Mouse (Mus musculus) MEL (cell line): ENCODE results near the gene Trpm8. TPM values are rescaled to one million over a fixed set of nuclear protein-coding genes. Genes with fewer than 3 reads are reported as not detected.

Experiments
- DNase-seq: peaks from one replicate; pipeline ENCODE4 v3.0.0; 2011; ENCODE audit warnings: low read depth, low spot score
- H3K27ac ChIP-seq: 2 replicates; pipeline ENCODE4 v1.5.1; 2012; ENCODE audit warnings: low read depth, mild to moderate bottlenecking, control low read depth, low read length, moderate library complexity; ENCODE audit not compliant: control insufficient read depth
- H3K27me3 ChIP-seq, 2 experiments: fragments of 150-350 bp in 1 of 2; sonication (generic) in 1 of 2; 2 replicates each; pipeline ENCODE4 v1.6.1; 2012; ENCODE audit warnings: low read length in 2 of 2, mild to moderate bottlenecking in 2 of 2, improper control_type of control experiment in 1 of 2, moderate library complexity in 1 of 2; ENCODE audit not compliant: insufficient read depth in 2 of 2, control insufficient read depth in 1 of 2
- H3K36me3 ChIP-seq, 2 experiments: 2 replicates each; pipeline ENCODE4 v1.6.1; 2012 to 2014; ENCODE audit warnings: low read length in 2 of 2, improper control_type of control experiment in 1 of 2, inconsistent platforms in 1 of 2, mild to moderate bottlenecking in 1 of 2; ENCODE audit not compliant: insufficient read depth in 2 of 2, control insufficient read depth in 1 of 2
- H3K4me1 ChIP-seq, 2 experiments: fragments of 150-350 bp in 1 of 2; sonication (generic) in 1 of 2; 2 replicates each; pipeline ENCODE4 v1.6.1; 2012; ENCODE audit warnings: low read length in 2 of 2, improper control_type of control experiment in 1 of 2, mild to moderate bottlenecking in 1 of 2; ENCODE audit not compliant: insufficient read depth in 2 of 2, control insufficient read depth in 1 of 2
- H3K4me3 ChIP-seq, 2 experiments: fragments of 150-350 bp in 1 of 2; sonication (generic) in 1 of 2; 2 replicates each; pipeline ENCODE4 v1.5.1; 2012; ENCODE audit warnings: low read depth in 2 of 2, low read length in 2 of 2, mild to moderate bottlenecking in 2 of 2, moderate library complexity in 2 of 2, control low read depth in 1 of 2, improper control_type of control experiment in 1 of 2; ENCODE audit not compliant: control insufficient read depth in 1 of 2, insufficient read depth in 1 of 2
- H3K79me2 ChIP-seq: 2 replicates; pipeline ENCODE4 v1.6.1; 2012; ENCODE audit warnings: mild to moderate bottlenecking, low read length, moderate library complexity; ENCODE audit not compliant: control insufficient read depth, poor library complexity, insufficient read depth
- H3K9ac ChIP-seq: 2 replicates; pipeline ENCODE4 v1.6.1; 2012; ENCODE audit warnings: low read depth, mild to moderate bottlenecking, control low read depth, low read length, moderate library complexity; ENCODE audit not compliant: control insufficient read depth, poor library complexity, severe bottlenecking
- H3K9me3 ChIP-seq: fragments of 150-350 bp; sonication (generic); replicated peaks from 2 replicates; pipeline ENCODE4 v1.6.1; 2012; ENCODE audit warnings: mild to moderate bottlenecking, low read length, improper control_type of control experiment, moderate library complexity; ENCODE audit not compliant: insufficient read depth
- BHLHE40 ChIP-seq: IDR thresholded peaks from 2 replicates; pipeline ENCODE4 v1.6.1; 2012; ENCODE audit warnings: low read depth, mild to moderate bottlenecking, inconsistent platforms, low read length, improper control_type of control experiment, borderline replicate concordance
- CHD2 ChIP-seq: IDR thresholded peaks from 2 replicates; pipeline ENCODE4 v1.6.1; 2011; ENCODE audit warnings: low read length, improper control_type of control experiment
- CTCF ChIP-seq, 3 experiments: IDR thresholded peaks in 2 of 3; conservative IDR thresholded peaks in 1 of 3; 2 replicates each; pipeline ENCODE4 v1.5.1; 2011 to 2012; ENCODE audit warnings: low read length in 3 of 3, low read depth in 2 of 3, mild to moderate bottlenecking in 2 of 3, improper control_type of control experiment in 1 of 3, inconsistent platforms in 1 of 3, mixed read lengths in 1 of 3, moderate library complexity in 1 of 3; ENCODE audit not compliant: control insufficient read depth in 1 of 3, insufficient read depth in 1 of 3, poor library complexity in 1 of 3, severe bottlenecking in 1 of 3
- E2F4 ChIP-seq: IDR thresholded peaks from 2 replicates; pipeline ENCODE4 v1.6.1; 2011; ENCODE audit warnings: low read depth, low read length, improper control_type of control experiment, borderline replicate concordance
- ELF1 ChIP-seq: IDR thresholded peaks from 2 replicates; pipeline ENCODE4 v1.6.1; 2014; ENCODE audit warnings: low read depth, mild to moderate bottlenecking, inconsistent platforms, low read length, improper control_type of control experiment, moderate library complexity
- EP300 ChIP-seq, 2 experiments: IDR thresholded peaks; 2 replicates each; pipeline ENCODE4 v1.6.1; 2011; ENCODE audit warnings: improper control_type of control experiment in 2 of 2, low read length in 2 of 2, low read depth in 1 of 2, mild to moderate bottlenecking in 1 of 2
- ETS1 ChIP-seq: IDR thresholded peaks from 2 replicates; pipeline ENCODE4 v1.6.1; 2012; ENCODE audit warnings: low read depth, mild to moderate bottlenecking, inconsistent platforms, low read length, improper control_type of control experiment, moderate library complexity
- GABPA ChIP-seq: IDR thresholded peaks from 2 replicates; pipeline ENCODE4 v1.6.1; 2012; ENCODE audit warnings: low read depth, mild to moderate bottlenecking, inconsistent platforms, low read length, improper control_type of control experiment, moderate library complexity
- GATA1 ChIP-seq: IDR thresholded peaks from 2 replicates; pipeline ENCODE4 v1.6.1; 2011; ENCODE audit warnings: low read depth, low read length, improper control_type of control experiment
- HCFC1 ChIP-seq: IDR thresholded peaks from 2 replicates; pipeline ENCODE4 v1.6.1; 2012; ENCODE audit warnings: low read depth, mild to moderate bottlenecking, inconsistent platforms, low read length, improper control_type of control experiment, moderate library complexity
- KAT2A ChIP-seq: conservative IDR thresholded peaks from 2 replicates; pipeline ENCODE4 v1.6.1; 2012; ENCODE audit warnings: low read depth, low read length, improper control_type of control experiment, inconsistent platforms
- MAFK ChIP-seq: IDR thresholded peaks from 2 replicates; pipeline ENCODE4 v1.6.1; 2011; ENCODE audit warnings: low read depth, mild to moderate bottlenecking, low read length, improper control_type of control experiment, borderline replicate concordance
- MAX ChIP-seq: IDR thresholded peaks from 2 replicates; pipeline ENCODE4 v1.6.1; 2011; ENCODE audit warnings: low read length, improper control_type of control experiment
- MEF2A ChIP-seq: IDR thresholded peaks from 2 replicates; pipeline ENCODE4 v1.6.1; 2014; ENCODE audit warnings: low read depth, mild to moderate bottlenecking, inconsistent platforms, low read length, improper control_type of control experiment; ENCODE audit not compliant: poor library complexity, insufficient replicate concordance, severe bottlenecking; ENCODE audit errors: extremely low read depth
- MXI1 ChIP-seq: IDR thresholded peaks from 2 replicates; pipeline ENCODE4 v1.6.1; 2011; ENCODE audit warnings: mild to moderate bottlenecking, low read depth, low read length, improper control_type of control experiment
- MYB ChIP-seq: IDR thresholded peaks from 2 replicates; pipeline ENCODE4 v1.6.1; 2011; ENCODE audit warnings: mild to moderate bottlenecking, low read depth, low read length, improper control_type of control experiment
- NELFE ChIP-seq: IDR thresholded peaks from 2 replicates; pipeline ENCODE4 v1.6.1; 2011; ENCODE audit warnings: low read depth, low read length, improper control_type of control experiment
- NRF1 ChIP-seq: IDR thresholded peaks from 2 replicates; pipeline ENCODE4 v1.6.1; 2014; ENCODE audit warnings: low read depth, mild to moderate bottlenecking, inconsistent platforms, low read length, improper control_type of control experiment, moderate library complexity; ENCODE audit not compliant: poor library complexity, insufficient read depth, severe bottlenecking
- POLR2A ChIP-seq, 2 experiments: IDR thresholded peaks; 2 replicates each; pipeline ENCODE4 v1.6.1; 2011 to 2012; ENCODE audit warnings: low read length in 2 of 2, mild to moderate bottlenecking in 2 of 2, control low read depth in 1 of 2, improper control_type of control experiment in 1 of 2, low read depth in 1 of 2, moderate library complexity in 1 of 2; ENCODE audit not compliant: control insufficient read depth in 1 of 2, insufficient read depth in 1 of 2, poor library complexity in 1 of 2
- POLR2AphosphoS5 ChIP-seq: IDR thresholded peaks from 2 replicates; pipeline ENCODE4 v1.6.1; 2012; ENCODE audit warnings: low read depth, borderline replicate concordance, mild to moderate bottlenecking, inconsistent platforms, low read length, moderate library complexity, mixed read lengths
- RAD21 ChIP-seq: IDR thresholded peaks from 2 replicates; pipeline ENCODE4 v1.6.1; 2011; ENCODE audit warnings: mild to moderate bottlenecking, low read depth, low read length, improper control_type of control experiment
- RCOR1 ChIP-seq: IDR thresholded peaks from 2 replicates; pipeline ENCODE4 v1.6.1; 2012; ENCODE audit warnings: low read depth, mild to moderate bottlenecking, inconsistent platforms, low read length, improper control_type of control experiment
- SIN3A ChIP-seq: IDR thresholded peaks from 2 replicates; pipeline ENCODE4 v1.6.1; 2012; ENCODE audit warnings: low read length, improper control_type of control experiment, inconsistent platforms
- SMC3 ChIP-seq: IDR thresholded peaks from 2 replicates; pipeline ENCODE4 v1.6.1; 2011; ENCODE audit warnings: low read depth, low read length, improper control_type of control experiment
- TAL1 ChIP-seq: IDR thresholded peaks from 2 replicates; pipeline ENCODE4 v1.6.1; 2012; ENCODE audit warnings: mild to moderate bottlenecking, inconsistent platforms, low read length, moderate library complexity, mixed read lengths
- TBP ChIP-seq: IDR thresholded peaks from 2 replicates; pipeline ENCODE4 v1.8.0; 2011; ENCODE audit warnings: low read depth, low read length, improper control_type of control experiment
- TCF12 ChIP-seq: IDR thresholded peaks from 2 replicates; pipeline ENCODE4 v1.6.1; 2014; ENCODE audit warnings: low read depth, mild to moderate bottlenecking, inconsistent platforms, low read length, improper control_type of control experiment, moderate library complexity
- ZC3H11A ChIP-seq: IDR thresholded peaks from 2 replicates; pipeline ENCODE4 v1.6.1; 2012; ENCODE audit warnings: low read depth, mild to moderate bottlenecking, inconsistent platforms, low read length, improper control_type of control experiment
- ZKSCAN1 ChIP-seq: IDR thresholded peaks from 2 replicates; pipeline ENCODE4 v1.6.1; 2012; ENCODE audit warnings: low read depth, mild to moderate bottlenecking, inconsistent platforms, low read length, improper control_type of control experiment, moderate library complexity
- ZMIZ1 ChIP-seq: IDR thresholded peaks from 2 replicates; pipeline ENCODE4 v1.6.1; 2012; ENCODE audit warnings: low read depth, mild to moderate bottlenecking, inconsistent platforms, low read length, improper control_type of control experiment, moderate library complexity
- polyA plus RNA-seq, 2 experiments: library from polyadenylated mRNA; stranded (reverse) in 1 of 2; unstranded in 1 of 2; fragments of >175 nt in 1 of 2; fragments of >200 nt in 1 of 2; gene quantifications; 2 replicates each; pipeline versions ENCODE4 v1.2.1 to v1.2.4; 2012; ENCODE audit warnings: low replicate concordance in 2 of 2, low read depth in 1 of 2; ENCODE audit not compliant: insufficient read length in 2 of 2, insufficient read depth in 1 of 2, missing spikeins in 1 of 2
- total RNA-seq: library from RNA; depleted of rRNA; stranded (reverse); fragments of 300-350 nt; gene quantifications from 2 replicates; pipeline ENCODE4 v1.2.3, GENCODE M21; 2012

Gene Trpm8
- total and polyA plus RNA-seq, 3 experiments = not detected

DNA sequence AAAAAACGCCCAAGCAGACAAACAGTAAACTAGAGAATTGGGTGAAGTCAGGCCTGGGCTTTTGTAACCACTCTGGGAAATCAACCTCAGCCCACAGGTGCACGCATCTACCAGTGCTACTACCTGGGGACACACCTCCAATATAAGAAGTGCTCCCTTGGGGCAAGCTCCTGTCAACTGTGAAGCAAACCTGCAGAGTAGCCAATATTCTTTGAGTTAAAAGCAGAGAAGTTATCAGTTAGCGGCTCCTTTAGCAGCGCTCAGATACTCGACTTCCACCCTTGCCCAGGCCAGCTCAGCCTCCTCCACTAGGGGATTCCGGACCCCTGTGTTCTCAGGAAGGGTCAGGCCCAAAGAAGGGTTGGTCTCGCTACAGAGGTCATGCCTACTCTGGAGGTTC, 15.8 kb upstream of the Trpm8 start:
- H3K9ac ChIP-seq = no peak overlapping the region
- TF ChIP-seq CHD2 (no peak), MXI1 (no peak), NELFE (peak; percentile 20; the same call in 1 of the 2 replicates), ZKSCAN1 (no peak), SIN3A (no peak; the same call in 1 of the 2 replicates), MYB (no peak), TBP (no peak), POLR2A (IDR thresholded peaks at IDR 0.05; ENCODE audit: control insufficient read depth in 1 of 2, insufficient read depth in 1 of 2, low read depth in 1 of 2, low read length in 2 of 2, poor library complexity in 1 of 2) (no peak; a peak in 2 of 4 replicates), TAL1 (no peak), SMC3 (peak; percentile 13; the same call in 1 of the 2 replicates), EP300 (IDR thresholded peaks at IDR 0.05; ENCODE audit: low read depth in 1 of 2, low read length in 2 of 2) (0 out of 4 replicates have a peak, but pooled peaks of 1 of the 2 experiments have one; percentile 5), ZMIZ1 (peak; percentile 61; the same call in 1 of the 2 replicates), MAX (0 out of 2 replicates have a peak, but pooled peaks have one; percentile 1), RAD21 (no peak), CTCF (IDR thresholded peaks at IDR 0.05 in 2 of 3, conservative IDR thresholded peaks at IDR 0.05 in 1 of 3; ENCODE audit: control insufficient read depth in 1 of 3, insufficient read depth in 1 of 3, low read depth in 2 of 3, low read length in 3 of 3, poor library complexity in 1 of 3, severe bottlenecking in 1 of 3) (no peak), E2F4 (no peak)
- peak overlapping the region; percentile 31; the same call in 1 of the 2 replicates for H3K27ac ChIP-seq
- no peaks in the 10 kb centered on the region for H3K79me2 ChIP-seq
- no peak overlapping the region for H3K4me3 ChIP-seq
- peaks cover 14 to 24% of the 10 kb centered on the region in 2 experiments for H3K36me3 ChIP-seq
- peak; percentile 49 for DNase-seq
- no peaks in the 10 kb centered on the region for H3K27me3 ChIP-seq
- H3K4me1 ChIP-seq = peaks cover 7 to 17% of the 10 kb centered on the region in 2 experiments
- H3K9me3 ChIP-seq = no peaks in the 10 kb centered on the region

DNA sequence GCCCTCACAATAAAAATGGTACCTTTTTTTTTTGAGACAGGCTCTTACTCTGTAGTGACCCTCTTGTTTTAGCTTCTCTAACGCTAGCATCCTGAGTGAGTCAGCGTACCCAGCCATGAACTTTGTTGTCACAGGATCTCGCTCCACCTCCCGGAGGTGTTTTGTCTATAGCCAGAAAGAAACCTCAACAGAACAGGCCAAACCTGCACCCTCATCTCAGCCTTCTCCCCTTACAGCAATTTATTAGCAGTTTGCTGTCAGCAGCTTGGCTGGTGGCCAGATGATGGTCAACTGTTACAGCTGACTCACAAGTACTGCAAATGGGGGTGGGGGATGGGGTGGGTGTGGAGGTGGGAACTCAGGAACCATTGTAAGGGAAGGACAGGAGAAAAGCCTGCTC, 15.2 kb upstream of the Trpm8 start:
- no peak overlapping the region for H3K4me3 ChIP-seq
- H3K27ac ChIP-seq = peak overlapping the region; percentile 31
- no peaks in the 10 kb centered on the region for H3K9me3 ChIP-seq
- peaks cover 14 to 24% of the 10 kb centered on the region in 2 experiments for H3K36me3 ChIP-seq
- H3K4me1 ChIP-seq = peaks cover 7 to 17% of the 10 kb centered on the region in 2 experiments
- H3K9ac ChIP-seq = no peak overlapping the region
- no peaks in the 10 kb centered on the region for H3K27me3 ChIP-seq
- peak; percentile 94 for DNase-seq
- H3K79me2 ChIP-seq = no peaks in the 10 kb centered on the region
- TF ChIP-seq POLR2AphosphoS5 (no peak), GABPA (no peak), ELF1 (no peak), ZC3H11A (0 out of 2 replicates have a peak, but pooled peaks have one; percentile 18), ETS1 (peak; percentile 96), TCF12 (0 out of 2 replicates have a peak, but pooled peaks have one; percentile 23), KAT2A (no peak), HCFC1 (0 out of 2 replicates have a peak, but pooled peaks have one; percentile 23), RCOR1 (no peak; the same call in 1 of the 2 replicates), MAFK (no peak), SIN3A (peak; percentile 53; the same call in 1 of the 2 replicates), MAX (no peak), GATA1 (no peak), MEF2A (no peak), SMC3 (no peak), NRF1 (no peak), BHLHE40 (no peak), TBP (peak; percentile 31; the same call in 1 of the 2 replicates), MYB (peak; percentile 53; the same call in 1 of the 2 replicates), MXI1 (no peak), ZMIZ1 (no peak), NELFE (0 out of 2 replicates have a peak, but pooled peaks have one; percentile 2), POLR2A (IDR thresholded peaks at IDR 0.05; ENCODE audit: control insufficient read depth in 1 of 2, insufficient read depth in 1 of 2, low read depth in 1 of 2, low read length in 2 of 2, poor library complexity in 1 of 2) (peak in 1 of 2 experiments; percentile 59; a peak in 2 of 4 replicates)
